ENCODE assay signal across 8 mouse cellular contexts in the genomic region with DNA sequence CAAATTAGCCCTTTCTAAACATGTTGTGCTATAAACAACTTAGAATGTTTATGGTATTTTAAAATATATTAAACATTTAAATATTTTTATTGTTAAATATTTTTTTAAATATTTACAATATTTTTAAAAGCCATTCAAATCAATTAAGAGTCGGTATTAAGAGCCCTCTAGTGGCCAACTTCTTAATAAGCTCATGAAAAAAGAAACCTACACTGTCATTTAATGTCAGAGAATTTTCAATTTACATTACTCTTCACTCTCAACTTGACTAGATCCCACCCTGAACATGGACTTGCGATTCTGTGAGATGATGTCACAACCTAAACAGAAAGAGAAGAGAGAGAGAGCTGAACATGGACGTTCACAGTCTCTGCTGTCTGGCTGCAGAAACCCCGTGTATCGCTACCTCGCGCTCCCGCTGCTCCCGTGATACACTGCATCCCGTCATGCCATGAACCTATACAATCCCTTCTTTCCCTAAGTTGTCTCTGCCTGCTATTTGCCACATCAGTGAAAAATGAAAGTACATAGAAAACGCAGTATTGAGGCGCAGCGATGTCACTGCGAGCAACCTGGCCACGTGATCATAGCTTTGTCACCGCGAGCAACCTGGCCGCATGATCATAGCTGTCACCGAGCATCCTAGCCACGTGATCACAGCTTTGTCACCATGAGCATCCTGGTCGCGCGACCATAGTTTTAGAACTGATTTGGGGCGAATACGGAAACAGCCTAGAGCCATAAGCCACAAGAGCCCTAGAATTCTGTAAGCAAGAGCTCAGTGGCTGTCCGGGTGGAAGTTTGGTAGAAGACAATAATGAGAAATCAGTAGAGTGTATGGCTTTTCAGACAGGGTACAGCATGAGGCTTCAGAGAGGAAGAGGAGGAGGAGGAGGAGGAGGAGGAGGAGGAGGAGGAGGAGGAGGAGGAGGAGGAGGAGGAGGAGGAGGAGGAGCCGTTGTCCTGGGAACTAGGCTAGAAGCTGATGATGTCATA. TPM values are rescaled to one million over a fixed set of nuclear protein-coding genes. Genes with fewer than 3 reads are reported as not detected.
DNase-seq lines count a peak whose midpoint lies in the region; ATAC-seq and TF ChIP-seq lines count a peak whose summit lies in the region.

No protein-coding gene starts in this region.

- H3K27ac ChIP-seq in embryonic facial prominence, embryonic 12.5 days, result no peak overlapping the region

- WGBS in embryonic facial prominence, embryonic 12.5 days, result 65% methylated on average over 27 of the region's 27 CpGs

- no peaks in the 10 kb centered on the region for H3K27me3 ChIP-seq in Patski
- H3K27me3 ChIP-seq in embryonic facial prominence, embryonic 12.5 days, result no peaks in the 10 kb centered on the region
- H3K27me3 ChIP-seq in megakaryocyte, embryonic 14.5 days (replicated peaks), result peaks cover 14% of the 10 kb centered on the region

- peak; percentile 25 for ATAC-seq in Patski
- ATAC-seq in embryonic facial prominence, embryonic 12.5 days (ENCODE audit: insufficient number of reproducible peaks, insufficient read depth, low FRiP score, low TSS enrichment), result no peak
- peak; percentile 42 to 63 for ATAC-seq in hematopoietic stem cell, adult 5-6 weeks (replicated peaks in 1 of 2; ENCODE audit: insufficient read depth in 1 of 2, low FRiP score in 2 of 2, low TSS enrichment in 1 of 2, low read depth in 1 of 2, poor library complexity in 2 of 2, severe bottlenecking in 2 of 2)

- H3K4me2 ChIP-seq in embryonic facial prominence, embryonic 12.5 days (replicated peaks), result peak overlapping the region; percentile 38

- POLR2A ChIA-PET in Patski (lab: Charles Lee), result no interaction called here

- CTCF ChIA-PET in Patski (lab: Charles Lee), result interaction anchor here (0.7 to 1.6 kb wide), 12 partner anchors 11 to 1813 kb away, joined by 3 to 8 read pairs (median 4); partner anchors contain the start of genes Casc1 and Etfrf1

- peak; percentile 51 for TF ChIP-seq CTCF in Patski (IDR thresholded peaks at IDR 0.05)

- intact Hi-C loops in gastrocnemius, postnatal 36 days (cut with DNase I), result loop anchor here (2.0 kb wide), 1 partner anchor 99 kb away; no protein-coding TSS in a partner anchor

- H3K36me3 ChIP-seq in embryonic facial prominence, embryonic 12.5 days, result no peaks in the 10 kb centered on the region
- H3K36me3 ChIP-seq in megakaryocyte, embryonic 14.5 days (replicated peaks; ENCODE audit: low read length), result no peaks in the 10 kb centered on the region

- no peaks in the 10 kb centered on the region for H3K9me3 ChIP-seq in embryonic facial prominence, embryonic 12.5 days
- no peaks in the 10 kb centered on the region for H3K9me3 ChIP-seq in megakaryocyte, embryonic 14.5 days

- peak; percentile 88 for DNase-seq in CD4-positive, CD25-positive, alpha-beta regulatory T cell, adult 2 months (ENCODE audit: low read depth, low spot score)
- DNase-seq in Patski (ENCODE audit: low read depth, low spot score), result no peak
- peak; percentile 54 for DNase-seq in left cerebral cortex, adult 11 months (ENCODE audit: low spot score)
- peak; percentile 44 for DNase-seq in right cerebral cortex, postnatal 4 days
- no peak for DNase-seq in gastrocnemius, postnatal 36 days

- H3K4me3 ChIP-seq in embryonic facial prominence, embryonic 12.5 days, result peak overlapping the region; percentile 20
- peak overlapping the region; percentile 93 for H3K4me3 ChIP-seq in megakaryocyte, embryonic 14.5 days (replicated peaks)

- no peaks in the 10 kb centered on the region for H3K4me1 ChIP-seq in embryonic facial prominence, embryonic 12.5 days
- peaks cover 15% of the 10 kb centered on the region for H3K4me1 ChIP-seq in megakaryocyte, embryonic 14.5 days

- in situ Hi-C loops in Patski (cut with MboI; ENCODE audit: low pct_unique_long_range_greater_than_20kb), result loop anchor here (5.0 kb wide), 2 partner anchors 155 to 175 kb away; no protein-coding TSS in a partner anchor

- H3K9ac ChIP-seq in embryonic facial prominence, embryonic 12.5 days, result no peak overlapping the region

RNA-seq across cellular contexts. Expression of gene Casc1, which starts 23.4 kb away (rescaled TPM):
- polyA plus RNA-seq in Patski (2021), result 3.0 TPM
- 0.27 and 0.35 TPM in 2 replicates for polyA plus RNA-seq in embryonic facial prominence, embryonic 12.5 days (2016; fragmentation: Nextera tagmentation; extraction: Ambion mirVana)
- total RNA-seq in hematopoietic stem cell, adult 5-6 weeks (2017), result 0.69 and 3.4 TPM in 2 replicates
- 0.22 and 0.50 TPM in 2 replicates for polyA plus RNA-seq in megakaryocyte, embryonic 14.5 days (2012; ENCODE audit: insufficient read depth, low replicate concordance)
- under 1 TPM in 1 of 2 experiments, not detected in 1; 0.12 TPM for total RNA-seq in gastrocnemius, postnatal 36 days (2021)

RNA-seq across cellular contexts. Expression of gene Etfrf1, which starts 23.5 kb away (rescaled TPM):
- 71.3 TPM for polyA plus RNA-seq in Patski (2021)
- polyA plus RNA-seq in embryonic facial prominence, embryonic 12.5 days (2016; fragmentation: Nextera tagmentation; extraction: Ambion mirVana), result 37.5 and 38.1 TPM in 2 replicates
- total RNA-seq in hematopoietic stem cell, adult 5-6 weeks (2017), result 24.9 and 30.4 TPM in 2 replicates
- not detected in 2 replicates for polyA plus RNA-seq in megakaryocyte, embryonic 14.5 days (2012; ENCODE audit: insufficient read depth, low replicate concordance)
- 10 to 100 TPM; 48.3 to 53.0 TPM for total RNA-seq in gastrocnemius, postnatal 36 days (2021)

Comparison
In these comparisons a context has a peak if more than half of its experiments do, and no peak if none do; other contexts are left out.
1. DNase-seq: peak in CD4-positive, CD25-positive, alpha-beta regulatory T cell, adult 2 months (single experiment), left cerebral cortex, adult 11 months (single experiment) and right cerebral cortex, postnatal 4 days (single experiment); none in Patski (single experiment) and gastrocnemius, postnatal 36 days (0 of 2).
2. RNA of gene Etfrf1, which starts 23.5 kb away (polyA plus RNA-seq): 71.3 TPM in Patski (single experiment) and 37.5 to 38.1 TPM in embryonic facial prominence, embryonic 12.5 days; not detected in megakaryocyte, embryonic 14.5 days; every median in the first group is over 10 times any median in the second.